10 mouse cellular contexts compared by ENCODE assay signal in genomic region chr7:35579849-35580248, GRCm38 (mm10). TPM values are rescaled to one million over a fixed set of nuclear protein-coding genes. Genes with fewer than 3 reads are reported as not detected.
DNase-seq lines count a peak whose midpoint lies in the region.
"Had no signal": no experiment of that assay in that cellular context is flagged by ENCODE, and none has a peak within 500 bp of the region (broad histone marks: within the 10 kb centered on the region; RNA-seq: fewer than 3 reads in every experiment).

No protein-coding gene starts in this region.

- DNase-seq in heart, postnatal 36 days = peak; percentile 13 to 55
- DNase-seq in heart, embryonic 10.5 days (ENCODE audit: low spot score) = no peak
- DNase-seq in A20 (ENCODE audit: low read depth, low spot score) (peak; percentile 77), ES-CJ7 (ENCODE audit: low read depth, low spot score) (peak; percentile 87)
- DNase-seq in embryo, embryonic 11 days = peak; percentile 64
- peak; percentile 61 for DNase-seq in lung, postnatal 10 days
- DNase-seq in thymus, postnatal 25 days = peak; percentile 60
- no peak for DNase-seq in left cerebral cortex, adult 9 months (ENCODE audit: low spot score in 2 of 2)

- intact Hi-C loops in heart, postnatal 36 days (cut with DNase I) = loop anchor here (10.0 kb wide), 1 partner anchor 185 kb away; the partner anchor contains the start of genes Cep89 and Faap24

- WGBS in heart, embryonic 10.5 days = 27% methylated on average over 4 of the region's 4 CpGs

- H3K36me3 ChIP-seq in heart, embryonic 10.5 days = no peaks in the 10 kb centered on the region
- H3K36me3 ChIP-seq: neural tube, embryonic 12.5 days had no signal

- H3K4me1 ChIP-seq in heart, embryonic 10.5 days = peaks cover 13% of the 10 kb centered on the region

- no peaks in the 10 kb centered on the region for H3K9me3 ChIP-seq in heart, embryonic 10.5 days
- H3K9me3 ChIP-seq: neural tube, embryonic 12.5 days had no signal

- H3K27me3 ChIP-seq in heart, embryonic 10.5 days (ENCODE audit: insufficient read depth, poor library complexity, severe bottlenecking) = peaks cover 24% of the 10 kb centered on the region

- no peak overlapping the region for H3K27ac ChIP-seq in heart, embryonic 10.5 days
- H3K27ac ChIP-seq: neural tube, embryonic 12.5 days had no signal

- no peak overlapping the region for H3K4me3 ChIP-seq in heart, embryonic 10.5 days
- H3K4me3 ChIP-seq: neural tube, embryonic 12.5 days had no signal

RNA-seq across cellular contexts. Expression of gene Rgs9bp, which starts 5.5 kb away (rescaled TPM):
- total RNA-seq in heart, postnatal 36 days (2021) = under 1 TPM; 0.03 to 0.06 TPM
- polyA plus RNA-seq in heart, embryonic 10.5 days (2016; fragmentation: Nextera tagmentation; extraction: Ambion mirVana) = 0.90 and 1.4 TPM in 2 replicates

RNA-seq across cellular contexts. Expression of gene Ankrd27, which starts 6.2 kb away (rescaled TPM):
- total RNA-seq in heart, postnatal 36 days (2021) = 10 to 100 TPM; 11.2 to 13.0 TPM
- 28.3 and 33.0 TPM in 2 replicates for polyA plus RNA-seq in heart, embryonic 10.5 days (2016; fragmentation: Nextera tagmentation; extraction: Ambion mirVana)

RNA-seq across cellular contexts. Expression of gene Nudt19, which starts 23.7 kb away (rescaled TPM):
- total RNA-seq in heart, postnatal 36 days (2021) = 10 to 100 TPM; 66.8 to 82.3 TPM
- 76.7 and 99.6 TPM in 2 replicates for polyA plus RNA-seq in heart, embryonic 10.5 days (2016; fragmentation: Nextera tagmentation; extraction: Ambion mirVana)

RNA-seq across cellular contexts. Expression of gene Tdrd12, which starts 42.3 kb away (rescaled TPM):
- total RNA-seq in heart, postnatal 36 days (2021) = not detected
- 0.18 and 0.20 TPM in 2 replicates for polyA plus RNA-seq in heart, embryonic 10.5 days (2016; fragmentation: Nextera tagmentation; extraction: Ambion mirVana)
- total RNA-seq: gastrocnemius, postnatal 4 days had no signal

Comparison
In these comparisons a context has a peak if more than half of its experiments do, and no peak if none do; other contexts are left out.
1. DNase-seq: peak in heart, postnatal 36 days (2 of 2), A20 (single experiment), ES-CJ7 (single experiment), embryo, embryonic 11 days (single experiment), lung, postnatal 10 days (single experiment) and thymus, postnatal 25 days (single experiment); none in heart, embryonic 10.5 days (single experiment) and left cerebral cortex, adult 9 months (0 of 2).